Mouse (Mus musculus) urinary bladder, adult 2 months (tissue): Measurements from ENCODE around the gene Tnxb. TPM values are rescaled to one million over a fixed set of nuclear protein-coding genes. Genes with fewer than 3 reads are reported as not detected.

Experiments
- DNase-seq: peaks from one replicate; pipeline ENCODE4 v3.0.0; 2022; ENCODE audit warnings: low spot score
- polyA plus RNA-seq: library from polyadenylated mRNA; depleted of rRNA; stranded (reverse); fragments of >200 nt; gene quantifications from 2 replicates; pipeline ENCODE4 v1.2.3, GENCODE M21; 2012

The Tnxb gene
- polyA plus RNA-seq, 1 experiment: 74.4 TPM

- DNase-seq: no peak
These were observed 10.5 kb upstream of the Tnxb start for GRCm38 (mm10) chr17:34659897-34660214.

- DNase-seq: no peak
These were observed 10.0 kb upstream of the Tnxb start for GRCm38 (mm10) chr17:34660259-34660820.

- no peak for DNase-seq
These were observed 9.2 kb upstream of the Tnxb start for GRCm38 (mm10) chr17:34661121-34661591.

- no peak for DNase-seq
These were observed 7.9 kb upstream of the Tnxb start for GRCm38 (mm10) chr17:34662468-34662867.

- no peak for DNase-seq
These were observed 7.4 kb upstream of the Tnxb start for GRCm38 (mm10) chr17:34662978-34663377.

- no peak for DNase-seq
These were observed 6.8 kb upstream of the Tnxb start for GRCm38 (mm10) chr17:34663558-34663957.

- no peak for DNase-seq
These were observed 5.9 kb upstream of the Tnxb start for GRCm38 (mm10) chr17:34664472-34664871.

- DNase-seq: no peak
These were observed 1.1 kb downstream of the Tnxb start for GRCm38 (mm10) chr17:34671151-34672066.

GRCm38 (mm10) chr17:34672246-34672792, 2.0 kb downstream of the Tnxb start:
- no peak for DNase-seq

GRCm38 (mm10) chr17:34673139-34673538, 2.8 kb downstream of the Tnxb start:
- no peak for DNase-seq

- DNase-seq: no peak
These were observed 4.3 kb downstream of the Tnxb start for GRCm38 (mm10) chr17:34674524-34675204.

GRCm38 (mm10) chr17:34675205-34676092, 5.1 kb downstream of the Tnxb start:
- no peak for DNase-seq

GRCm38 (mm10) chr17:34676093-34676460, 5.7 kb downstream of the Tnxb start:
- no peak for DNase-seq

- DNase-seq: no peak
These were observed 6.3 kb downstream of the Tnxb start for GRCm38 (mm10) chr17:34676671-34677070.

GRCm38 (mm10) chr17:34680191-34680590, 9.9 kb downstream of the Tnxb start:
- DNase-seq: no peak

GRCm38 (mm10) chr17:34680621-34681020, 10.3 kb downstream of the Tnxb start:
- DNase-seq: no peak

- DNase-seq: no peak
These were observed 10.8 kb downstream of the Tnxb start for GRCm38 (mm10) chr17:34681132-34681571.

GRCm38 (mm10) chr17:34681881-34682536, 11.7 kb downstream of the Tnxb start:
- no peak for DNase-seq

GRCm38 (mm10) chr17:34683179-34683578, 12.8 kb downstream of the Tnxb start:
- DNase-seq: no peak

GRCm38 (mm10) chr17:34683686-34684220, 13.4 kb downstream of the Tnxb start:
- DNase-seq: no peak
